Mouse (Mus musculus) stomach, postnatal 0 days (tissue): ENCODE results near the gene Ttc39d. TPM values are rescaled to one million over a fixed set of nuclear protein-coding genes. Genes with fewer than 3 reads are reported as not detected.
A peak's percentile ranks its signal among the peaks of the same experiment; 100 is the strongest.
"Not testable (repeated sequence)": the region's sequence is repeated elsewhere in the genome, so short reads cannot be mapped to it uniquely, and the experiment has no call there.

Source experiments
- ATAC-seq: fragments of 200-750 bp; cut with Nextera tagmentation; 2 replicates; pipeline ENCODE4 v1.8.0; 2017; ENCODE audit not compliant: low FRiP score, low TSS enrichment
- DNase-seq: peaks from one replicate; pipeline ENCODE4 v3.0.0-alpha.2; 2016; ENCODE audit warnings: low spot score
- H3K27ac ChIP-seq: fragments of 300-500 bp; sonication (generic); replicated peaks from 2 replicates; pipeline ENCODE4 v1.5.1; 2014; ENCODE audit warnings: mild to moderate bottlenecking, control low read depth
- H3K27me3 ChIP-seq: fragments of 300-500 bp; sonication (generic); 2 replicates; pipeline ENCODE4 v1.6.1; 2014; ENCODE audit warnings: low read length; ENCODE audit not compliant: control insufficient read depth, insufficient read depth
- H3K36me3 ChIP-seq: fragments of 300-500 bp; sonication (generic); 2 replicates; pipeline ENCODE4 v1.6.1; 2014; ENCODE audit warnings: low read length, mixed read lengths; ENCODE audit not compliant: control insufficient read depth, insufficient read depth
- H3K4me1 ChIP-seq: fragments of 300-500 bp; sonication (generic); replicated peaks from 2 replicates; pipeline ENCODE4 v1.6.1; 2014; ENCODE audit warnings: antibody characterized with exemption; ENCODE audit not compliant: control insufficient read depth, insufficient read depth
- H3K4me2 ChIP-seq: fragments of 300-500 bp; sonication (generic); replicated peaks from 2 replicates; pipeline ENCODE4 v1.6.1; 2014; ENCODE audit warnings: low read depth, mild to moderate bottlenecking, control low read depth, moderate library complexity
- H3K4me3 ChIP-seq: fragments of 300-500 bp; sonication (generic); 2 replicates; pipeline ENCODE4 v1.5.1; 2014; ENCODE audit warnings: low read depth, low read length, control low read depth
- H3K9ac ChIP-seq: fragments of 300-500 bp; sonication (generic); 2 replicates; pipeline ENCODE4 v1.6.1; 2014; ENCODE audit warnings: mild to moderate bottlenecking, low read length, control low read depth, mixed read lengths
- H3K9me3 ChIP-seq: fragments of 300-500 bp; sonication (generic); 2 replicates; pipeline ENCODE4 v1.6.1; 2016; ENCODE audit warnings: low read length; ENCODE audit not compliant: control insufficient read depth
- CTCF ChIP-seq: IDR thresholded peaks from 2 replicates; pipeline ENCODE4 v1.5.1; 2016; ENCODE audit warnings: antibody characterized with exemption, low read depth, mild to moderate bottlenecking, moderate library complexity
- EP300 ChIP-seq: optimal IDR thresholded peaks from 2 replicates; pipeline ENCODE3; 2016; ENCODE audit warnings: antibody characterized with exemption
- WGBS: fragments of 180-500 bp; shearing (Covaris S2); extraction: QIAGEN DNeasy Blood & Tissue Kit; methylation state at CpG from one replicate; pipeline ENCODE4 v1.1.7; 2014; 5-methylcytosine and 5-hydroxymethylcytosine counted together
- polyA plus RNA-seq: library from polyadenylated mRNA; unstranded; fragments of >200 nt; fragmentation: Nextera tagmentation; extraction: Ambion mirVana; gene quantifications from 2 replicates; pipeline ENCODE4 v1.2.1, GENCODE M21; 2015

Gene Ttc39d
- polyA plus RNA-seq, 1 experiment from 2014 or later: 0.05 TPM

- Histone ChIP-seq H3K4me3 (no peak overlapping the region), H3K4me1 (no peaks in the 10 kb centered on the region), H3K4me2 (no peak overlapping the region), H3K27ac (no peak overlapping the region), H3K27me3 (no peaks in the 10 kb centered on the region), H3K9me3 (no peaks in the 10 kb centered on the region), H3K9ac (no peak overlapping the region), H3K36me3 (peaks cover 13% of the 10 kb centered on the region)
- 83% methylated on average over 3 of the region's 3 CpGs for WGBS
- DNase-seq: no peak
- TF ChIP-seq EP300 (no peak), CTCF (no peak)
- ATAC-seq: peak; percentile 45; the same call in 1 of the 2 replicates
These were observed 8.0 kb upstream of the Ttc39d start for GRCm38 (mm10) chr17:80199160-80199778.

GRCm38 (mm10) chr17:80205657-80206056 is 1.6 kb upstream of the Ttc39d start:
- Histone ChIP-seq H3K9ac (peak overlapping the region; percentile 97), H3K4me1 (no peaks in the 10 kb centered on the region), H3K4me2 (peak overlapping the region; percentile 86), H3K36me3 (peaks cover 13% of the 10 kb centered on the region), H3K4me3 (peak overlapping the region; percentile 97), H3K27ac (peak overlapping the region; percentile 99; the same call in 1 of the 2 replicates), H3K27me3 (no peaks in the 10 kb centered on the region), H3K9me3 (no peaks in the 10 kb centered on the region)
- DNase-seq: no peak
- WGBS: 7% methylated on average over 5 of the region's 5 CpGs
- TF ChIP-seq EP300 (no peak), CTCF (no peak)
- ATAC-seq: no peak

- H3K27me3 ChIP-seq: no peaks in the 10 kb centered on the region
- H3K9ac ChIP-seq: peak overlapping the region; percentile 97
- H3K36me3 ChIP-seq: peaks cover 11% of the 10 kb centered on the region; the same call in 1 of the 2 replicates
- DNase-seq: peak; percentile 65
- H3K27ac ChIP-seq: peak overlapping the region; percentile 99
- H3K9me3 ChIP-seq: no peaks in the 10 kb centered on the region
- under 1% methylated on average over 36 of the region's 36 CpGs for WGBS
- H3K4me3 ChIP-seq: peak overlapping the region; percentile 97
- peak overlapping the region; percentile 86 for H3K4me2 ChIP-seq
- no peak for TF ChIP-seq CTCF
- no peak for TF ChIP-seq EP300
- peak; percentile 73 for ATAC-seq
- no peaks in the 10 kb centered on the region for H3K4me1 ChIP-seq
These were observed 974 bp upstream of the Ttc39d start for GRCm38 (mm10) chr17:80206301-80206670.

DNA sequence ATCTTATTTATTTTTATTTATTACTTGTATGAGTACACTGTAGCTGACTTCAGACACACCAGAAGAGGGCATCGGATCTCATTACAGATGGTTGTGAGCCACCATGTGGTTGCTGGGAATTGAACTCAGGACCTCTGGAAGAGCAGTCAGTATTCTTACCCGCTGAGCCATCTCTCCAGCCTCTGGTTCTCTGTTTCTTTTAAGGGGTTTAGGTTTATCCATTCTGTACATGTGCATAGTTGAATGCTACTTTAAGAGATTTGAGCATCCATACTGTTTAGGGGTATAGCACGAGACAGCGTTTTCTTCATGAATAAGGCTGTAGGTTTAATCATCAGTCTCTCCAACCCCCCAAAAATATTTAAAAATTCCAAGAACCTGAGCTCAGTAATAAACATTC is 6.7 kb downstream of the Ttc39d start:
- ATAC-seq, H3K4me2 ChIP-seq, H3K4me3 ChIP-seq, H3K27ac ChIP-seq, H3K36me3 ChIP-seq, H3K27me3 ChIP-seq, H3K9me3 ChIP-seq, H3K4me1 ChIP-seq, DNase-seq, H3K9ac ChIP-seq: not testable (repeated sequence)
- 91% methylated on average over 4 of the region's 4 CpGs for WGBS

DNA sequence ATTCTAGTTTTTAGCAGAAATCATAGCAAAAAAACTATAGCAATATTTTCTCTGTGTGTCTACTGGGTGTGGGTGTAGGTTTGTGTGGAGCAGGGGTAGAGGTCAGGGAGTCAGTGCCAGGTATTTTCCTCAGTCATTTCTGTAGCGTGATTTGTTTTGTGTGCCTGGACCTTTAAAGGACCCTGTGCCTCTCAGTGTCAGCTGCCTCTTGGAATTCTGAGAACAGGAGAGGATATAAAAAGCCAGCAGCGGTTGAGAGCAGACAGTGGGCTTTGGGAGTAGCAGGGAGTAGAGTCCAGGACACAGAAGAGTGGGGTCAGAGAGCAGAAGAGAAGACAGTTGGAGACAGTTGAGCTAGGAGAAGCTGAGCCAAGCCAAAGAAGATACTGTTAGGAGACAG is 12.9 kb downstream of the Ttc39d start:
- TF ChIP-seq EP300 (no peak), CTCF (no peak)
- H3K4me3 ChIP-seq: no peak overlapping the region
- H3K4me2 ChIP-seq: no peak overlapping the region
- 66% methylated on average over 2 of the region's 2 CpGs for WGBS
- no peaks in the 10 kb centered on the region for H3K36me3 ChIP-seq
- DNase-seq: no peak
- H3K27ac ChIP-seq: no peak overlapping the region
- H3K9me3 ChIP-seq: no peaks in the 10 kb centered on the region
- ATAC-seq: no peak
- H3K4me1 ChIP-seq: no peaks in the 10 kb centered on the region
- no peaks in the 10 kb centered on the region for H3K27me3 ChIP-seq
- H3K9ac ChIP-seq: no peak overlapping the region

GRCm38 (mm10) chr17:80221202-80221601 is 13.9 kb downstream of the Ttc39d start:
- H3K27me3 ChIP-seq: no peaks in the 10 kb centered on the region
- DNase-seq: no peak
- H3K4me2 ChIP-seq: no peak overlapping the region
- H3K9me3 ChIP-seq: no peaks in the 10 kb centered on the region
- no peak overlapping the region for H3K27ac ChIP-seq
- 66% methylated on average over 9 of the region's 9 CpGs for WGBS
- H3K36me3 ChIP-seq: no peaks in the 10 kb centered on the region
- H3K4me3 ChIP-seq: no peak overlapping the region
- TF ChIP-seq EP300: no peak
- TF ChIP-seq CTCF: no peak
- H3K9ac ChIP-seq: no peak overlapping the region
- no peak for ATAC-seq
- H3K4me1 ChIP-seq: no peaks in the 10 kb centered on the region
